Mouse (Mus musculus): Measurements from ENCODE around the gene Klhl29.

Klhl29 gene

DNA sequence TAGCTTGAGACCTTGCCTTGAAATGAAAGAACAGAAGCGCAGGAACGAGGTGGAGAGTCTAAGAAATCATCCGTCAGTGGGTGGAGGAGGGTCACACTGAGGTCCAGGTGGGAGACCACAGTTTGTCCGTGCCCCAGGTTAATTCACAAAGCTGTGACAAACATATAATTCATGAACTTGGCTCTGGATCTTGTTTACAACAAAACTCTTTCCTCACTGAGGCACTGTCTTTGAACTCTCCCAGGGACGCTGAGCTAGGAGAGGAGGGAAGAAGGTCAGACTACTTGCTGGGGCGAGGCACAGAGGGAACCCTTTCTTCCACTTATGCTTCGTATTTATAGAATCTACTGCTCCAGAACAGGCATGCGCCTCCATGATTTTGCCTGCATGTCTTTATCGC, 161.2 kb downstream of the Klhl29 start:
- DNase-seq, result no peak

DNA sequence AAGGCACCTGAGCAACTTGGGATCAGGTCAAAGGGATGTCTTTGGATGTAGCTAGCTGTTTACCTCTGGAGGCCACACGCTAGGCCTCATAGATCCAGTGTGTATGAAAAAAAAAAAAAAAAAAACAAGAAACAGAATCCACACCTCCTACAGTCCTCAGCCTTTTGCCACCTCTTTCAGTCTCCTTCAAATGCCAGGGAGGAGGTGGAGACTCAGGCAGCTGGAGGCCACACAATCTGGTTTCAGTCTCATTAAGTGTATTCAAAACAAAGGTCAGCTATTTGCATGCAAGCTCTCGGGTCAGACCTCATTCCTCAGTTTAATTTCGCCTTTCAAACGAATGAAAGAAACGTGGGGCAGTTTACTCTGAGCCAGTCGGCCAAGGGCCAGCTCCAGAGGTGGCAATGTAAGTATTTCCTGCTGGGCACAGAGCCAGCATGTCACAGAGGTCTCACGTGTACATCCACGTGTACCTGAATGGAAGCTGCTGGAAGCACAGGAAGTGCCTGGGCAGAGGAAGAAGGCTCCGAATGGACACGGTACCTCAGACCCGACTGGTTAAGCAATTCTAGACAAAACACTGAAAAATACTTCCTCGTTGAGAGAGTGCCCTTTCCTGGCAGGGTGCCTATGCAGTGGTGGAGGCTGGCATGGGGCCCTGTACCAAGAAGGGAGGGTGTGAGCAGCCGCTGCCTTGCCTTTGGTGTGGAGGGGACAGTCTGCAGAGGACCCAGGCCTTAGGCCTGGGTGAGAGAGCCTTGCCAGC, 162.0 kb downstream of the Klhl29 start:
- no peak for DNase-seq

DNA sequence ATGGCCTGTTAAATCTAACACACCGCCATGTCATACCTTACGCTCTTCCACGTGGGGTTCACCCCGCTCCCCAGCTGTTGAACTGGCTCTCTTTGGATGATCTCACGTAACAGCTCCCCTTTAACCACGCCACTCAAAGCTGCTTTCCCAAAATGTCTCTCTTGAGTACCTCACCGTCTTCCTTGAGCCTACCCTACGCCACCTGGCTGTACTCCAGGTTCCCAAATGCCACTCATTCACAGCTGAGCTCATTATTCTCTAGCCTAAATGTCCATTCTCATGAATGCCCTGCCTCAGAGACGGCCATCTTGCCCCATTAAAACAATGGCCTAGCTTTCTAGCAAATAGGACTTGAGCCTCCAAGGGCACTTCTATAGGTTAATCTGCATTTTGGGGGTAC, 163.6 kb downstream of the Klhl29 start:
- no peak for DNase-seq

DNA sequence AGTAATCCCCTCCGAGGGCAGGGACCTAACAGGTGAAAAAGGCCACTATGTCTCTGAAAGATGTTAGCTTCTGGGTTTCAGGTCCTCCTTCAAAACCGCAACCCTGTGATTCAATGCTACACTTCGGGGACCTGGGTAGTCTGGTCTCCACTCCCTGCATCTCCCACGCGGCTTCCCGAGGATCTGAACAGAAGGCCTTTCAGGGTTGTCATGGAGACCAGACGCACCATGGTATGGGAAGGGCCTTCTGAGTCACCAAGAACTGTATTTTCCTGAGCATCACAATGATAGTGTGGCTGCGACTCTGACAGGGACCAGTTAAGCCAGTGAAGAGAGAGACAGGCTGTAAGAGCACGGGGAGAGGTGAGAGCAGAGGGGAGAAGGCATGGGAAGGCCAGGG, 164.7 kb downstream of the Klhl29 start:
- no peak for DNase-seq

DNA sequence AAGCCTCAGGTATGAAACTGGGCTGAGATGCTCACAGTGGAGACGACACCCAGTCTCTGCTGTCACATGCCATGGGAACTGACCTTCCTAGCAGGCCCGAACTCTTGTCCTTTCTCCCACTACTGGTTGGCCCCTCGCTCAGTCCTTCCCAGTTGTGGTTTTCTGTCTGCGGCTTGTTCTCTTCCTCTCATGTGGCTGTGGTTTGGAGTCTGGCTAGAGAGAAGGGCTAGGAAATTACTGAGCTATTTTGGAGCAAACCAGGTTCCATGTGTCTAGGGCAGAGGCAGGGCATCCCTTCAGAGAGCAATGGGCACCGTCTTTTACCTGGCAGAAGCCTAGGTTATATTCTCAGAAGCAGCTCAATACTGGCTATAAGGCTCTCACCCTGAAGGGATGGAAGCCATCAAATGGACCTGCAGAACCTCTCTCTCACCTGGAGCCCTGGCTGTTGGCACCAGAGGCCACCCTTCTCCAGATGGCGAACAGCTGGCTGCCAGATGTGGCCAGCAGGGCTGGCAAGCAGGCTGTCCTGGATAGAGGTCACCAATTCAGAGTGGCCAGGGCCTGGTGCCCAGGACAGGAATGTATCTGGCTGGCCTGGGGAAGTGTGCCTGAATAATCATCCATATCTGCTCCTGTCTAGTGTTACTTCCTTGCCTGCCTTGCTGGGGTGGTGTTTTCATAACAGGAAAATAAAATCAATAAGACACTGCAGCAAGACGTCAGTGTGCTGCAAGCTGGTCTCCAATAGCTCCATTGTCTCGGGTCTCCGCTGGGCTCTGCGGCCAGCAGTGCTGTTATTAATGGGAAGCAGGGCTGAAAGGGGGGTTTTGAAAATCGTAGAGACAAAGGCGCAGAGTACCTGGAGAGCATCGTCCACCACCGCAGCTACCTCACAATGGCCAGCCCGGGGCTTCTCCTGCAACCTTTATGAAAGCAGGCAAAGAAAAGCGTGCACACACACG, 167.3 kb downstream of the Klhl29 start:
- no peak for DNase-seq

- no peak for DNase-seq
Observed at GRCm38 (mm10) chr12:5207172-5207571, 168.3 kb downstream of the Klhl29 start.

- DNase-seq, result no peak
Observed at GRCm38 (mm10) chr12:5204071-5204840, 171.2 kb downstream of the Klhl29 start.

- DNase-seq, result no peak
Observed at GRCm38 (mm10) chr12:5203385-5203784, 172.1 kb downstream of the Klhl29 start.

DNA sequence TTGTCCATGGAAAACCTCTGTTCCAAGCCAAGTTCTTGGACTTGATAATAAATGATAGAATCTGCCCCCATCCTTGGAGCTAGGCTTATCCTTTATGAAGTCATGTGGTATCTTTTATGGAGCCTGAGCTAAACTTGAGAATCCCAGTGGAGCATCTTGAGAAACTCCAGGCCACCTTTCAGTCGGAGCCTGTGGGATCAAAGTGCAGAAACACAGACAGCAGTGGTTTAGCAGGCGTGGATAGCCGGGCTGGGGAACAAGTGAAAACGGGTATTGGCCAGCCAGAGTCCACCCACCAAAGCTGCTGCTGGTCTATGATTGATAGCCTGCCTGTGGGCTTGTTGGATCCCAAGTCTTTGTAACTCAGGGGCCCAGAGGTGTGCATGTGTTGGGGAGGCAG, 177.2 kb downstream of the Klhl29 start:
- DNase-seq, result no peak

DNA sequence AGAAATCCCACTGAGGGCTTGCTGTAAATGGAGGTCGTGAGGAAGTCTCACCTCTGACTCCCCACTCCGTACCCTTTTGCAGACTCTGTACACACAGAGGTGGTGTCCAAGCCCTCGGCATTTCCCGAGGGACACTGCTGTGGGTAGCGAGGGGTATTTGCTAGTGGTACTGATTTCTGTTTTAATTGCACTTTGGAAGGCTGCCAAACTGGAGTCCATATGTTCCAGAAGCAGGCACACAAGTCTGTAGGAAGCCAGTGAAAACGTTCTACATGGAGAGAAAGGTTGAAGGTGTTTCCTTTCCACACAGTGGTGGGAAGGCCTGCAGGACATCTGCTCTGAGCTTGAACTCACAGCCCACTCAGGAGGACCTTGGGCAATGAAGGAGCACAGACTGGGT, 181.3 kb downstream of the Klhl29 start:
- DNase-seq, result no peak

DNA sequence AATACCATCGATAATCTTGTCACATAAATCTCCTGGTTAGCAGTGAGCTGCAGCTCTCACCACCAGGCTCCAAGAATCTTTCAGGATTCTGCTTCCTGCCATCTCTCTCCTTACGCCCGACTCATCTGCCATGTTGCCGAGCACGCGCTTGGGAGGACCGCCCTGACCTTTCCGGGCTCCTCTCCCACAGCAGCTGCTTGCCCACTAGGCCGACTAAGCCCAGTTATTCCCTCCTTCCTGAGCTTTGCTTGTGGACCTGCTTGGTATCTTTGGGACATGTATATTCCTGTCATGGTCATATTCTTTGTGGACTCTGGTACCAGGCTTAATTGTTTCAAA, 183.1 kb downstream of the Klhl29 start:
- DNase-seq, result no peak

DNA sequence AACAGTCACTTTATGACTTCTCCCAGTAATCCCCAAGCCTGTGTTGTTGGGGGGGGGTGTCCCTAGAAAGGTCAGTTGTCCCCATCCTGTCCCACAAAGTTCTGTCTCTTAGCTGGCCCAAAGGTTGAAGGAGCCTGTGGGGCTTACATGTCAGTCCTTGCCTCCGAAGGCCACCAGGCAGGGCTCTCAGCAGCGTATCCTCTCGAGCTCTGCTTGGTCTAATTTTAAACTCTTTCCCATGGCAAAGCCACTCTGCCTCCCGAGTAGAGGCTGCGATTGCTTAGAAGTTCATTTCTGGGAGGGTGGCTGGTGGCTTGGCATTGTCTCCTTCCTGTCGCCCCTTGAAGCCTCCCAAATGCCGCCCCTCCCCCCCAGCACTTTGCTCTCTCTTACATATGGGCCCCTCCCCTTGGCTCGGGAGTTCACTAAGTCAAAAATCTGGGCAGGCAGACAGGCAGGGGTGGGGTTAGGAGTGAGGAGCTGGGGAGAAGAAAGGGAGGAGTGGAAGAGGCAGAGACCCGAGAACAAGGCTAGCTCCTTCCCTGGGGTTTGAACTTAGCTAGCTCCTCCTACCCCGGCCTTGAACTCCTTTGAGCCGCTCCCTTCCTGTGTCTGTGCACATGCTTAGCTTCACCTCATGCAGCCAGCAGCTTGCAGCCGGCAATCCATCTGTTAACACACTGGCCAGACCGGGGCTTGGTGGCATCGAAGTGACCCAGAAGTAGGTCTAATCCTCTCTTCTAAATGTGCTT, 183.7 kb downstream of the Klhl29 start:
- DNase-seq, result peak; percentile 52

DNA sequence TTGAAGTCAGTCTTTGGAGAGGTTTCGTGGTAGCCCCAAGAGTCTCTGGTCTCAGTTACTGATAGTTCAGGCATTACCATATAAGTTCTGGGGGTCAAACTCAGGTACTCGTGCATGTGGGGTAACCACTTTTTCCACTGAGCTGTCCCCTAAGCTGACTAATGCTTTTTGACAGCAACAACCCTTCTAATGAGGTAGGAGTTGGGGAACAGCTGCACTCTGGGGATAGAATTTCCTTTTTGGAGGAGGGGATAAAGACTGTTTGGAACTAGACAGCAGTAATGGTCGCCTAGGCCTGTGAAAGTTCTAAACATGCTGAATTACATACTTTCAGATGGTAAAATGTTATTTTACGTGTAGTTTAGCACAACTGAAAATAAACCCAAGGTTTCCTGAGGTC, 184.3 kb downstream of the Klhl29 start:
- no peak for DNase-seq

GRCm38 (mm10) chr12:5189446-5190150, 185.9 kb downstream of the Klhl29 start:
- no peak for DNase-seq

DNA sequence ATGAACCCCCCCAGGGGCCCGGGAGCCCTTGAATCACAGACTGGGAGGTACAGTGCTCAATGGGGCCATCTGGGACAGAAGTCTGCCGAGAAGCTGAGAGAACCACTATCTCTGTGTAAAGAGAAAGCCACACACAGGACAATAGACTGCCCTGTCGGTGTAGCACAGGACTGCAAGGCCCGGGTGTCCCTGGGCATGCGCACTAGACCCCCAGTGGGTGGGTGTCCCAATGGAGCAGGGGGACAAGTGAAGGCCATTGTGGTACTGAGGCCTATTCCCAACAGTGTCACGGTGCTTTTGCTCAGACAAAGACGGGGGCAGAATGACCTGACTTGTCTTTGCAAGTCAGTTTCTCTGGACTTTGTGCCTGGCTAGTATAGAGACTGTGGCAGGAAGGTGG, 186.6 kb downstream of the Klhl29 start:
- DNase-seq, result no peak

- no peak for DNase-seq
Observed at GRCm38 (mm10) chr12:5187773-5188333, 187.6 kb downstream of the Klhl29 start.

DNA sequence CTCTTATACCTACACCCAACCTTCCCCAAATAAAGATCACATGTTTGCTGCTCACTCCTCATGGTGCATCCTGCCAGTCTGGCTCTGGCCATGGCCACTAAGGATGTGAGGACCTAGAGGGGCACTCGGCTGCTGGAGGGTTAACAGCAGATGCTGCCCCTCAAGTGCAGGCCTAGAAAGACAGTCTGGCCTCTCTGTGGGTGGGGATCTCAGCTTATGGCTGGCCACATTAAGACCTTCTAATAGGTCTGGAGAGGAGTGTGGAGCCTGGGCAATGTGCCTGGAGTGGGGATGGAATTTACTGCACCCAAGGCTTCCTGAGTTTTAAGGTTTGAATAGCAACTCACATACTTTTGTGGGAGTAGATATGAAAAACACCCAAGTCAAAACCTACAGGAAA, 188.8 kb downstream of the Klhl29 start:
- no peak for DNase-seq

DNA sequence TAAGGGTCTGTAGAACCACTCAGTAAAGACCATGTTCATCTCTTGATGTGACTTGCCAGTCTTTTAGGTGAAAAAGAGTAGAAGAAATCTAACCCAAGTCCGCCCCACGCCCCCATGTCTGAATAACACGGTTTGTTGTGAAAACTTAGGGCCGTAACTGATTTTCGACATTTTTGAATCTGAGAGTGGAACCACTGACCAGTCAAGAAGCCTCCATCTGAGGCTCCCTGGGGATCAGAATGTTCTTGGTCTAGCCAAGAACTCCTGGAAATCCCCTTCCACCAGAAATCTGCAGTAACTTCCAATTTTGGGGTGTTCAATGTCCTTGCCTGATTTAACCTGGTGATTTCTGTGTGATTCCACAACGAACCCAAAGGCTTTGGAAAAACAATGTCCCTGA, 189.9 kb downstream of the Klhl29 start:
- DNase-seq, result no peak

- DNase-seq, result no peak
Observed at GRCm38 (mm10) chr12:5182586-5182985, 192.9 kb downstream of the Klhl29 start.

- DNase-seq, result no peak
Observed at GRCm38 (mm10) chr12:5182165-5182564, 193.3 kb downstream of the Klhl29 start.

DNA sequence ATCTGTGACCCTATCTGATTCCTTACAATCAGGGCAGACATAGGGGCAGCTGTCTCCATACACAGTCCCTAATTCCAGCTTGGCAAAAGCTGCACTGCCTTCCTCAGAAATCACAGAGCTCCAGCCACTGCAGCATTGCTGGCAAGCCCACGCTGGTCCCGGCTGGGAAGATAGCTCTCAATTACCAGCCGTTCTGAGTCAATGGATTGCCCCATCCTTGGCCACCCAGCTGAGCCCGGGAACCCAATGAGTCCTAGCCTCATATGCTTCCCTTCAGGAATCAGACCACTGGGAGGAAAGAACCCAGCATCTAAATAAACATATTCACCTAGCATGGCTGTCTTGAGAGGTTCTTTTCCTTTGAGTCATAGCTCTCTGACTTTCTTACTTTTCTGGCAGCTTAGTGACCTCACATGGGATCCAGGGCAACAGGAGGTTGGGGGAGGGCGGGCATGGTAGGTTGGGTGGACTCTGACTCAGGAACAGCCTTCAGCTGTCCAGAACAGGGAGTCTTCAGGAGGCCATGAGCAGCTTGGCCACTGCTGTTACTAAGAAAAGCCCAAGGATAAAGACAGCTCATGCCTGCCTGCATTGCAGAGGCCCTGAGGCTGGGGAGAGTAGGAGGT, 198.7 kb downstream of the Klhl29 start:
- DNase-seq, result no peak
